Mouse (Mus musculus) heart, postnatal 14 days (tissue): ENCODE measurements at regions not wholly inside any gene's neighbourhood (a gene's known extent, or its start where the extent isn't known, plus 50 kb on each side); places are given as distances from the start of the nearest gene placed in this dataset.

Experiments used
- DNase-seq, 2 experiments: peaks; one replicate each; pipeline ENCODE4 v3.0.0; 2021 to 2022
- intact Hi-C: fragments of 180-260 bp; cut with DNase I; formaldehyde crosslinking; loops from one replicate; pipeline ENCODE4 v1.15.1; 2025

DNA sequence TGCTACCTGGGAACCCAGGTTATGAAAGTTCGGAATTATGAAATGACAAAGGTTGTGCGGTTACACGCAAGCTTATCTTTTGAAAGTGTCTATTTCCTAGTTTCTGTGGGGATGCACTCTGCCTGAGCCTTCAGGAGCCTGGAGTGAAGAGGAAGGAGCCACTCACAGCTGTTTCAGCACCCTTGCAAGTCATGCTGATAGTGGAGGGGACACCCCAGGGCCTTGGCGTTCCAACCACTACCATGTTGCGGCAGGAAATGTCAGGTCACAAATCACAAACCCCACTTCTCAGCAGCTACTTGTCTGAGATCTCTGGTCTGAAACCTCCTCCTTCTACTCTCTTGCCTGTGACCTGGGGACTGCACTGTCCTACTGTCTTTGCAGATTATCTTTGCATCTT lies 178.3 kb downstream of the Pten start:
- intact Hi-C loops, result no loop called here
- DNase-seq, result no peak

DNA sequence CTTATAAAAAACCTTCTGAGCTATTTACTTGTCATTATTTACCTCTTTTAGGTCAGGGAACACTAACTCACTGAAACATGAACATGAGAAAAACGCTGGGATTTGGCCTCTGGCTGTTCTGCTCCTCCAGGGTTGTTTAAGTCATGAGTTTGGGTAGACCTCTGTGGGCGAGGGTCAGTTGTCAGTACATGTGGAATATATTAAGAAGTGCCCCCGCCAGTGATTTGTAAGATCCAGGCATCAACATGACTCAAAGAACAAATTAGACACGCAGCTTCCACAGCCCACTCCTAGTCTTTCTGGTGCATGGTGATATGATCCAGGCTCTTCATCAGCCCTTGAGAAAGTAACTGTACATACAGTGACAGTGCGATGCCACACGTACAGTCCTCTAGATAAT lies 180.3 kb downstream of the Pten start:
- DNase-seq, result no peak
- intact Hi-C loops, result no loop called here

GRCm38 (mm10) chr19:32939692-32940091 lies 182.4 kb downstream of the Pten start:
- no peak for DNase-seq
- intact Hi-C loops, result no loop called here

GRCm38 (mm10) chr19:32940806-32941205 lies 183.5 kb downstream of the Pten start:
- DNase-seq, result no peak
- intact Hi-C loops, result no loop called here

- intact Hi-C loops, result no loop called here
- DNase-seq, result no peak
Observed at GRCm38 (mm10) chr19:32943594-32944230, 186.4 kb downstream of the Pten start.

DNA sequence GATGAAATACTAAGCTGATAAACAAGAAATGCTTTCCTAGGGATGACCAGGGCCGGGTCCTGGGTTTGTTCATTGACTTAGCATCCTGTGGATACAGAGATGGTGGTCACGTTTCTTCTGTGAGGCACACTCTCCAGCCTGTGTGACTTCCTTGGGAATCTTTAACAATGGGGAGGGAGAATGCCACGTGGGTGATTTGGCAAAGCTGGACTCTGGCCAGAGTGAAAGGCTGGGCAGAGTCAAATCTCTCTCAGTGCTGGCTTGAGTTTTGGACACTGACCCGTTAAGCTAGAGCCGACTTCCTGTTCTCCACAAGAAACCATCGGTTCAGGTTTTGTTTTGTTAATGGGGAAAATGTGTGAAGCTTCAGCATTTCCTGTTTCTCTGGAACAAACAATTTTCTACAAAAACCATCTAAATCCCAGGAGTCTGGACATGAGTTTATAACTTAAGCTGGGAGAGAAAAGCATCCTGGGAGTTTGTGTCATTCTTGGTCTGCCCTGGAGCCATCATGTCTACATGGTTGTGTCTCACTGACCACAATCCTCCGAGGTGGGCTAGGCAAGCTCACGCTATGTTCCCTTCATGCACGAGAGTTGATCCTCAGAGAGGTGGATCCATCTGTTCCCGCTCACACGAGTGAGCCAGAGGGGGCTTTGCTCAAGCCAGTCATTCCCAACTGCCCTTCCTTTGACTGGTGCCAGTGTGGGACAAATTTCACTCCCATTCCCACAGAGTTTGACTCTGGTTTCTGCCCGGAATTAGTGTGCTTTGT lies 190.0 kb downstream of the Pten start:
- no peak for DNase-seq
- intact Hi-C loops, result loop anchor here (5.0 kb wide), 1 partner anchor 40 kb away; no protein-coding TSS in a partner anchor

DNA sequence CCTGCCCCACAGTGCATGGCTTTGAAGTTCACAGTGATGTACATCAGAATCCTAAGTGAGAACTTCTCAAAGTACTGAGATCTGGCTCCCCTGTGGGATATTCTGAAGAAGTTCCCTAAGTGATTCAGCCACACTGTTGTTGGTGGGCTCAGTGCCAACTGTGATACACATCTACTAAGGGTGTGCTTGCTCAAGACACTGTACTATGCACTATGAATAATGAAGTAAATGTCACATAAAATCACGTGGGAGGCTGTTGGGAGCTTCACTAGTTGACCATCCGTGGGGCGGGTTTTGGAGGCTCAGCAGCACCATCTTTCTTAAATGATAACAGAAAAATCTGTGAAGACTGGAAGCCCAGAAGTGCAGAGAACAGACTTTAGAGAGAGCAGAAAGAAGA lies 193.0 kb downstream of the Pten start:
- intact Hi-C loops, result loop anchor here (5.0 kb wide), 2 partner anchors 277 to 417 kb away; no protein-coding TSS in a partner anchor
- DNase-seq, result peak in 1 of 2 experiments; percentile 21

- intact Hi-C loops, result loop anchor here (5.0 kb wide), 2 partner anchors 277 to 417 kb away; no protein-coding TSS in a partner anchor
Observed at GRCm38 (mm10) chr19:32950794-32951193, 193.5 kb downstream of the Pten start.

GRCm38 (mm10) chr19:32952425-32952824 lies 195.1 kb downstream of the Pten start:
- intact Hi-C loops, result loop anchor here (5.0 kb wide), 2 partner anchors 275 to 415 kb away; no protein-coding TSS in a partner anchor
- DNase-seq, result no peak

More at GRCm38 (mm10) chr19:32950794-32951193, 193.5 kb downstream of the Pten start:
- no peak for DNase-seq

DNA sequence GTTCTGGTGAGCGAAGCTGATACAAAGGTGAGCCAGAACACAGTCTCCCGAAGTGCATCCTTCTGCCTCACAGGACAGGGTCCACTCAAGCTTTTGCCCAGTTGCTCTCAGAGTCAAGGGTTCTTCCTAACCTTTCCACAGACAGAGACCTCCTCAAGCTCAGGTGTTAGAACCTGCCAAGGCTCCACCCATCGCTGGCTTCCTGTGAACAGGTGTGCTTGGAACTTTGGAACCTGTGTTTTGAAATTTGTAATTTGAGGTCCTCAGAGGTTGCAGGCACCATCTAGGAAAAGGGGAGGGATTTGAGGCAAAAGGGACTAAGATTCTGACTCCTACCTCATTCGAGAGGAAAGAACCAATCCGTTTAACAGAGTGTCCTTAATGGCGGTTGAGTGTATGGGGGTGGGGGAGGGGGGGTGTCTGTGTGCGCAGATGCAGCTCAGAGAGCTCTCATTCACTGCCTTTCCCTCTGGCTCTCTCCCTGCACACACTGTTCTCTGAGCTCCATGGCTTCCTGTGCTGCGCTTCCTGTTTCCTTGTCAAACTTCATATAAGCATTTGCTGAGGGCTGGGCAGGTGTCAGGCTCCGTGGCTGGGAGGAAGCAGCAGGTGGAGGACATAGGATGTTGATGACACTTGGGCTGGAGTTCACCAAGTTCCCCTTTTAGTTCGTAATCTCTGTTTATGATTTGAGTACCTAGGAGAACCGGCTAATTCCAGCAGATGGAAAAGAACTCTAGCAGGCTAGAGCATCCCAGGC lies 195.8 kb downstream of the Pten start:
- intact Hi-C loops, result loop anchor here (5.0 kb wide), 2 partner anchors 274 to 414 kb away; no protein-coding TSS in a partner anchor
- peak in 1 of 2 experiments; percentile 18 for DNase-seq

- peak; percentile 39 to 59 for DNase-seq
- intact Hi-C loops, result loop anchor here (1.0 to 5.0 kb wide), 3 partner anchors 197 to 413 kb away; partner anchors contain the start of gene Pten
Observed at GRCm38 (mm10) chr19:32954001-32954605, 196.8 kb downstream of the Pten start.

DNA sequence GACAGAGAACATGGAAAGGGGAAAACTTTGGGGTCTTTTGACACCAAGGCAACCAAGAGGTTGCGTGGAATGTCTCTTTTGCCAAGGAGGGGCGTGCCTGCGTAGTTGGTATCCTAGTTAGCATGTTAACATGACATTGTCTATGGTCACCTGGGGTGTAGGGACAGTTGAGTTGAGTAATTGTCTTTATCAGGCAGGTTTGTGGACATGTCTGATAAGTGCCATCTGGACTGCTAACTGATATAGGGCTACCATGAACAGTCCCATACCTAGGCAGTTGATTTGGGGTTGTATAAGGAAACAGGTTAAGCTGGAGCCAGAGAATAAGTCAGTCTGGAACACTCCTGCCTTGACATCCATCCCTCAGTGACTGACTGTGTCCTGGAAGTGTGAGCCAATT lies 197.6 kb downstream of the Pten start:
- no peak for DNase-seq
- intact Hi-C loops, result loop anchor here (1.0 to 5.0 kb wide), 4 partner anchors 198 to 412 kb away; partner anchors contain the start of gene Pten

GRCm38 (mm10) chr19:32956143-32956915 lies 199.0 kb downstream of the Pten start:
- peak in 1 of 2 experiments; percentile 18 for DNase-seq
- intact Hi-C loops, result loop anchor here (5.0 kb wide), 1 partner anchor 239 kb away; no protein-coding TSS in a partner anchor

GRCm38 (mm10) chr19:32956916-32957558 lies 199.7 kb downstream of the Pten start:
- intact Hi-C loops, result loop anchor here (5.0 kb wide), 1 partner anchor 240 kb away; no protein-coding TSS in a partner anchor
- no peak for DNase-seq

DNA sequence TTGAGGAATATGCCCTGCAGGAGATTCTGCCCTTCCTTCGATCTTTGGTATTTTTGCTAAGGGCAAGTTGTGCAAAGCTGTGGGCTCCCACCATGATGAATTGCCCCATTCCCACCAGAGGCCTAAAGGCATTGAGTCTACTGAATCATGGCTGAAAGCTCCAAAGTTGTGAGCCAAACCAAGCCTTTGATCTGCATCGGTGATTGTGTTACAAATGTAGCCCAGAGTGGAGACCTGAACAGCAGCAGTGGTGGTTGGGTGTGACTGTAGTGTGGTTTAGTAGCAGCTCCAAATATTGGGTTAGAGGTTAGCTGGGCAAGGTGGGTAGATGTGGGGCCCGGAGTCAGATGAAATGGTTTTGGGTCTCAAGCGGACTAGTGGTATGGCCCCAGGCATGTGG lies 201.0 kb downstream of the Pten start:
- DNase-seq, result no peak
- intact Hi-C loops, result loop anchor here (5.0 kb wide), 1 partner anchor 241 kb away; no protein-coding TSS in a partner anchor

DNA sequence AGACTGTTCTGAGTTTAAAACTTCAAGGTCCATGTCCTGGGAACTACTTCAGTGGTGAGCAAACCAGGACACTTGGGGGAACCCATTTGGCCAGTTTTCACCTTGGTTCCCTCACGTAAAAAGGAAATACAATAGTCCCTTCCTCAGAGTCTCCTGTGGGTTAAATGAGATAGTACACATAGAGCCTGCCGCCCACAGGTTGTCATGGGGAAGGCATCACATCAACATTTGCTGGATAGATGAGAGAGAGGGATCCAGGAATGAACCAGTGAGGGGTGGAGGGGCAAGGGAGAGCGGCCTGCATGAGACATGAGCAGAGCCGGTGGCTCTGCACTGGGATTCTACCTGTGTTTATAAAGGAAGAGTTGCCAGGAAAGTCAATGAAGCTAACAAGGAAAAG lies 201.5 kb downstream of the Pten start:
- no peak for DNase-seq
- intact Hi-C loops, result loop anchor here (5.0 kb wide), 1 partner anchor 241 kb away; no protein-coding TSS in a partner anchor

- DNase-seq, result no peak
- intact Hi-C loops, result loop anchor here (5.0 kb wide), 1 partner anchor 243 kb away; no protein-coding TSS in a partner anchor
Observed at GRCm38 (mm10) chr19:32959844-32960195, 202.5 kb downstream of the Pten start.

DNA sequence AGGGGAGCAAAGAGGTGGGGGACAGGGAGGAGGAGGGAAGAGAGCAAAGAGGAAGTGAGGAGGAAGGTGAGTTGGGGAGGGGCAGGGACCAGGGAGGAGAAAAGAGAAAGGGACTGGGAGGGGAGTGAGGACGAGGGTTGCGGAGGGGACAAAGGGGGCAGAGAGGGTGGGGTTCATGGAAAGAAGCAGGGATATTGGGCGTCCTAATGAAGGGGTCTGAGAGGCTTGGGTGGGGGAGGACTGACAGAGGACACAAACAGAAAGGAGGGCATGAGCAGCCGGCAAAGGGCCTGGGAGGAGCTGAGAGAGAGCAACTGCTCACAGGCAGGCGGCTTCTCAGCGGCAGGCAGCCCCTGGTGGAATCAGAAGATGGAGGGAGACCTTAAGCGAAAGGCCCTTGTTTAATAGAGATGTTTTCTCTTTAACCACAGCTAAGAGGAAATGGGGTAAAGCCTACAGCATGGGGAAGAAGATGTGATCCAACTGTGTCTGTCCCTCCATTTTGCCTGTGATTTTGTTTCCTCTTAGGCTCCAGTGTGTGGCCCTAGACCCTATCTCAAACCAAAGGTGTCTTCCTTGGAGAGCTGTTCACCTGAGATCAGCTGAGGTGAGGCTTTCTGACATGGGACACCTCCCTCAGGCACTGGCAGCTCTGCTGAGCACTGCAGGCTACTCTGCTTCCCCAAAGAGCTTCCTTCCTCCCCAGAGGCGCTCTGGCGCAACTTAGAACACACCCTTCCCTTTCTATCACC lies 203.1 kb downstream of the Pten start:
- intact Hi-C loops, result no loop called here

More for the DNA sequence above, 203.1 kb downstream of the Pten start:
- DNase-seq, result no peak
